Mouse (Mus musculus): ENCODE data around the gene Setx. TPM values are rescaled to one million over a fixed set of nuclear protein-coding genes. Genes with fewer than 3 reads are reported as not detected.
"Not testable (repeated sequence)": the region's sequence is repeated elsewhere in the genome, so short reads cannot be mapped to it uniquely, and the experiment has no call there.

Gene Setx
- polyA plus RNA-seq, 1 experiment from 2014 or later: 9.9 TPM

GRCm38 (mm10) chr2:29099646-29100045 is 24.3 kb upstream of the Setx start:
- Histone ChIP-seq H3K4me2 (no peak overlapping the region), H3K4me1 (no peaks in the 10 kb centered on the region), H3K27me3 (replicated peaks) (no peaks in the 10 kb centered on the region), H3K9me3 (no peaks in the 10 kb centered on the region), H3K27ac (no peak overlapping the region), H3K9ac (no peak overlapping the region), H3K36me3 (no peaks in the 10 kb centered on the region), H3K4me3 (replicated peaks) (no peak overlapping the region)
- no peak for ATAC-seq (ENCODE audit: insufficient read depth, low FRiP score, low read depth)
- WGBS: 84% methylated on average over 14 of the region's 14 CpGs

DNA sequence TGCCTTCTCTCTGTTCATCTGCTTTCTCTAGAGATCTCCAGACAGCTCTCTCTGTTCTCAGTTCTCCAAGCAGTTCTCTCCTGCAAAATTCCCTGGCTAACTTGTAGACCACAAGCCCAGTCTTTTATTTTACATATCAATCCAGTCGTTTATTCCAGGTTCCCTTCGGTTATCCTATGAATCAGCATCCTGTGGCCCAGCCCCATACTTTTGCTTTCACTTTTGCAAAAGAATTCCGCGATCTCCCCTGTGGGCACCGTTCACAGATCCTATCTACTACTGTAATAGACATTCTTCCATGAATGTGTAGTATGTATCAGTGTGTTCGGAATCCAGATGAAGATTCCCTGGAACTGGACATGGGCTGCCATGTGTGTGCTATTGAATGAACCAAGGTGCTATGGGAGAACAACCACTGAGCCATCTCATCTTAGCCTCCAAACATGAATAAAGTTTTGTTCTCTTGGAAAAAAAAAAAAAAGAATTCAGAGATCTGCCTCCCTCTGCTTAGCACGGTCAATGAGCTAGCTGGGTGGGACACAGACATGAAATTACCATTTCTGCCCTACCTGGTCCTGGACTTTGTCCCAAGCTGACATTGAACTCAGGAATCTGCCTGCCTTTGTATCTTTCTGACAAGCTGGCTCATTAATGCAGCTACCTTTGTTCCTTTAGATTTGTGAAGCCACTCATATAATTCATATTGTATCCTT is 23.0 kb upstream of the Setx start:
- WGBS: 64% methylated on average over 7 of the region's 7 CpGs
- Histone ChIP-seq H3K9ac (no peak overlapping the region), H3K27ac (no peak overlapping the region)

DNA sequence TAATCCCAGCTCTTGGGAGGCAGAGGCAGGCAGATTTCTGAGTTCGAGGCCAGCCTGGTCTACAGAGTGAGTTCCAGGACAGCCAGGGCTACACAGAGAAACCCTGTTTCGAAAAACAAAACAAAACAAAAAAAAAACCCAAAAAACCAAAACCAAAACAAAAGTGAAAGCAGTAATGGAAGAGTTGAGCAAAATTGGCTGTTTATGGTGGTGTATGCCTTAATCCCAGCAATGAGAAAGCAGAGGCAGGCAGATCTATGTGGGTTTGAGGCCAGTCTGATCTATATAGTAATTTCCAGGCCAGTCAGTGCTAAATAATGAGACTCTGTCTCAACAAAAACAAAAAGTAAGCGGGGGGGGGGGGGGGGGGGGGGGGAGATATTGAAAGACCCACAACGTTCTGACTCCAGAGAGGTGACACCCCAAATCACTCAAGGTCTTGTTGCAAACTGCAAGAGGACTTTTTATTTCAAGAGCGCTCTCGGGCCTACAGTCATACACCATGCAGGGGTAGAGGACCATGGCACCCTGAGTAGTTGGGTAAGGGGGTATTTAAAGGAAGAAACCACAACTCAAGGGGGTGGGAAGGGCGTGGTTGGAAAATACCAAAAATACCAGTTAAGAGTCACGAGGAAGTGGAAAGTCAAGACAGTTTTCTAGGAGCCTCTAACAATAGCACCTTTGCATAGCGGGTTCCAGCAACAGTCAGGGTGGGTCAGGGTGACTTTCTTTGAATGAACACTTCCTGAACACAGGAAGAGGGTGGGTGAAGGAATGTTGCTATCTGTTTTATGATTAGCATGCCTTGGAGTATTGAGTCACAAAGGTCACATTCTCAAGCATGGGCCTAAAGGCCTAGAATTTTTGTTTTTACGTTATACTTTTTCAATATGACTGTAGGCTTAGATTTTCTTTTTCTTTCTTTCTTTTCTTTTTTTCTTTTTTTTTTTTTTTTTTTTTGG is 21.3 kb upstream of the Setx start:
- 71% methylated on average over 10 of the region's 10 CpGs for WGBS
- not testable (repeated sequence) for H3K9me3 ChIP-seq; H3K9ac ChIP-seq; H3K27ac ChIP-seq; H3K4me2 ChIP-seq; H3K4me1 ChIP-seq; H3K4me3 ChIP-seq (replicated peaks); H3K36me3 ChIP-seq; H3K27me3 ChIP-seq (replicated peaks); ATAC-seq (ENCODE audit: insufficient read depth, low FRiP score, low read depth)

More for the DNA sequence above, 23.0 kb upstream of the Setx start:
- Histone ChIP-seq H3K27me3 (replicated peaks) (no peaks in the 10 kb centered on the region), H3K4me3 (replicated peaks) (no peak overlapping the region), H3K4me1 (no peaks in the 10 kb centered on the region), H3K4me2 (0 out of 2 replicates have a peak overlapping the region, but pooled peaks have one; percentile 21), H3K9me3 (no peaks in the 10 kb centered on the region), H3K36me3 (no peaks in the 10 kb centered on the region)
- ATAC-seq (ENCODE audit: insufficient read depth, low FRiP score, low read depth): no peak

DNA sequence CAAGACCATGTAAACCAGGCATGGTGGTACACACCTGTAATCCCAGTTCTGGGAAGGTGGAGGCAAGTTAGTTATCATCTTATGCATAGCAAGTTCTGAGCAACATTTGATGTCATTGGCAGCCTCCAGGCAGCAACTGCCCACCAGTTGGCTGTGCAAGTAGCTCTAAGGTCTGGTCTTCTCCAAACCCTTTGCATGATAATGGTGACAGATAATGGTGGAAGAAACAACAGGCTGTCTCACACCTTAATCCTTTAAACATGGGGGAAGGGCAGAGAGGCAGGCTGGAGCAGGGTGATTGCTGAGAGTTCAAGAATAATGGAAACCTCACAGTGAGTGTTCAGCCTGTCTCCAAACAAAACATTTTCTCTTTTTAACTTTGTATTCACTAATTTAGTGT is 3.0 kb upstream of the Setx start:
- Histone ChIP-seq H3K36me3 (no peaks in the 10 kb centered on the region), H3K9me3 (no peaks in the 10 kb centered on the region), H3K27ac (no peak overlapping the region), H3K4me2 (no peak overlapping the region), H3K4me1 (peaks cover 5% of the 10 kb centered on the region; the same call in 1 of the 2 replicates), H3K4me3 (replicated peaks) (no peak overlapping the region), H3K9ac (no peak overlapping the region), H3K27me3 (replicated peaks) (no peaks in the 10 kb centered on the region)
- no peak for ATAC-seq (ENCODE audit: insufficient read depth, low FRiP score, low read depth)

DNA sequence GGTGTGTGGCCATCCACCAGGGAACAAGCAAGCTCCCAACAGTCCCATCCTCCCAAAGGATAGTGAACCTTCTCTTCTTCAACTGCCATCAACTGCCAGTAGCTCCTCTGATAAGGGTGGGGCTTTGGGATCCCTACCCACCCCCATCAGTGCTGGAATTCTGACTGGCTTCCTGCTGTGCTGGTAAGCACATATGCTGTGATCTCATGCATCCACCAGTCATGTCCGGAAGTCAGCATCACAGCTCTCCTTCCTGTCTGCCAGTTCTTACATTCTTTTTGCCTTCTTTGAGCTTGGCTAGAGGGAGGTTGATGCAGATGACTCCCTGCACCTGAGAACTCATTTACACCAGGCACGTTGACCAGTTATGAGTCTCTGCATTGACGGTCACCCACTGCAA is 1.5 kb upstream of the Setx start:
- H3K4me2 ChIP-seq: no peak overlapping the region
- ATAC-seq (ENCODE audit: insufficient read depth, low FRiP score, low read depth): no peak
- no peaks in the 10 kb centered on the region for H3K27me3 ChIP-seq (replicated peaks)
- WGBS: 64% methylated on average over 3 of the region's 3 CpGs
- no peak overlapping the region for H3K4me3 ChIP-seq (replicated peaks)
- H3K36me3 ChIP-seq: no peaks in the 10 kb centered on the region
- H3K9me3 ChIP-seq: no peaks in the 10 kb centered on the region
- no peak overlapping the region for H3K9ac ChIP-seq
- H3K4me1 ChIP-seq: peaks cover 11% of the 10 kb centered on the region
- no peak overlapping the region for H3K27ac ChIP-seq

- Histone ChIP-seq H3K4me3 (replicated peaks) (peak overlapping the region; percentile 86), H3K9me3 (no peaks in the 10 kb centered on the region), H3K4me2 (peak overlapping the region; percentile 53), H3K36me3 (peaks cover 2% of the 10 kb centered on the region; the same call in 1 of the 2 replicates), H3K9ac (no peak overlapping the region; the same call in 1 of the 2 replicates), H3K27me3 (replicated peaks) (no peaks in the 10 kb centered on the region), H3K27ac (peak overlapping the region; percentile 32), H3K4me1 (peaks cover 11% of the 10 kb centered on the region)
- no peak for ATAC-seq (ENCODE audit: insufficient read depth, low FRiP score, low read depth)
- WGBS: under 1% methylated on average over 24 of the region's 24 CpGs
These were observed 572 bp downstream of the Setx start for GRCm38 (mm10) chr2:29124571-29124935.

- ATAC-seq (ENCODE audit: insufficient read depth, low FRiP score, low read depth): peak; percentile 99
- under 1% methylated on average over 78 of the region's 81 CpGs for WGBS
These were observed 1.1 kb downstream of the Setx start for GRCm38 (mm10) chr2:29124936-29125701.

GRCm38 (mm10) chr2:29130118-29130899 is 6.3 kb downstream of the Setx start:
- Histone ChIP-seq H3K27me3 (replicated peaks) (no peaks in the 10 kb centered on the region), H3K27ac (no peak overlapping the region), H3K9ac (no peak overlapping the region), H3K36me3 (peaks cover 12% of the 10 kb centered on the region; the same call in 1 of the 2 replicates), H3K4me1 (peaks cover 11% of the 10 kb centered on the region), H3K9me3 (no peaks in the 10 kb centered on the region), H3K4me3 (replicated peaks) (no peak overlapping the region), H3K4me2 (no peak overlapping the region)
- 92% methylated on average over 7 of the region's 7 CpGs for WGBS
- no peak for ATAC-seq (ENCODE audit: insufficient read depth, low FRiP score, low read depth)

More at GRCm38 (mm10) chr2:29124936-29125701, 1.1 kb downstream of the Setx start:
- Histone ChIP-seq H3K4me2 (peak overlapping the region; percentile 83), H3K27me3 (replicated peaks) (no peaks in the 10 kb centered on the region), H3K4me3 (replicated peaks) (peak overlapping the region; percentile 86), H3K27ac (peak overlapping the region; percentile 96), H3K9ac (peak overlapping the region; percentile 85), H3K36me3 (peaks cover 6% of the 10 kb centered on the region; the same call in 1 of the 2 replicates), H3K4me1 (peaks cover 11% of the 10 kb centered on the region), H3K9me3 (no peaks in the 10 kb centered on the region)

DNA sequence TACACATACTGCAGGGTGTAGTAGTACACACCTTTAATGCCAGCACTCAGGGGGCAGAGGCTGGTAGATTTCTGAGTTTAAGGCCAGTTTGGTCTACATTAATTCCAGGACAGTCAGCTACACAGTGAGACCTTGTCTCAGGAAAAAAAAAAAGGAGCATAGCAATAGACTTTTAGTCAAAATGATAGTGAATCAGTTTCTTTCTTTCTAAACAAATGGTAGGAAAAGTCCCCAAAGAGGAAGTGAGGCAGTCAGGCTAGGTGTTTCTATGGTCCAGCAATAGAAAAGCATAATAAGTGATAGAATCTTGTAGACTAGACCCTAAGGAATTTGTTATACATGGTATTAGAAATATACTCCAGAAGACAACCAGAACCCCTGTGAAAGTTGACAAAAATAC is 11.2 kb downstream of the Setx start:
- no peak overlapping the region for H3K4me2 ChIP-seq

DNA sequence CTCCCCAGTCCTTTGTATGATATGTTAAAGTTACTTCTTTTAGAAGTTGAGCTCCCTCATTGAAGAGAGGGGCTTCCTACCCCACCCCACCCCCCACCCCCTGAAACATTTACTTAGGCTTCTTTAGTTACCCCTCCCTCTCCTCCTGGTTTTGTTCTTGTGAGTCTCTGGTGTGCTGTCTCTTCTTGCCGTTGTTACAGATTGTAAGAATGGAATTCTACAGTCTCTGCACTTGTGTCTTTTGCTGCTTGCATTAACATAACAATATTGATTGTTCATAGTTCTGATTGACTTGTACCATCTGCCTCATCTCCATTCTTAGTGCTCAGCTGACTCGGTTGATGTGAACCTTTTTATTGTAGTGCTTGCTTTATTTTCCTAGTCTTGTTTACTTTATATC is 28.0 kb downstream of the Setx start:
- no peak for ATAC-seq (ENCODE audit: insufficient read depth, low FRiP score, low read depth)
- Histone ChIP-seq H3K9me3 (no peaks in the 10 kb centered on the region), H3K36me3 (0 out of 2 replicates have a peak, but pooled peaks cover 8% of the 10 kb centered on the region), H3K27me3 (replicated peaks) (no peaks in the 10 kb centered on the region), H3K27ac (no peak overlapping the region), H3K4me3 (replicated peaks) (no peak overlapping the region), H3K9ac (no peak overlapping the region), H3K4me1 (no peaks in the 10 kb centered on the region), H3K4me2 (no peak overlapping the region)
- WGBS: 59% methylated on average over 2 of the region's 2 CpGs

More for the DNA sequence above, 11.2 kb downstream of the Setx start:
- Histone ChIP-seq H3K4me1 (no peaks in the 10 kb centered on the region), H3K27me3 (replicated peaks) (no peaks in the 10 kb centered on the region), H3K9ac (no peak overlapping the region), H3K27ac (no peak overlapping the region), H3K36me3 (peaks cover 10% of the 10 kb centered on the region), H3K4me3 (replicated peaks) (no peak overlapping the region), H3K9me3 (no peaks in the 10 kb centered on the region)
- ATAC-seq (ENCODE audit: insufficient read depth, low FRiP score, low read depth): no peak

DNA sequence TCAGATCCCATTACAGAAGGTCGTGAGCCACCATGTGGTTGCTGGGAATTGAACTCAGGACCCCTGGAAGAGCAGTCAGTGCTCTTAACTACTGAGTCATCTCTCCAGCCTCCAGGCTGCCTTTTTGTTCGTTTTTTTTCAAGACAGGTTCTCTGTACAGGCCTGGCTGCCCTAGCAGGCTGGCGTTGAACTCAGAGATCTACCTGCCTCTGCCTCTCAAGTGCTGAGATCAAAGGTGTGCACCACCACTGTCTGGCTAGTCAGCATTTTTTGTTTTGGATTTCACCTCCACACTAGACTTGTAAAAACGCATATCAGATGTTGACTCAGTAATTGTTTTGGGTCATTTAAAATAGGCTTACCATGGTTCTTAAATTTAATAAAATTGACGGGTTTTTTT is 44.1 kb downstream of the Setx start:
- Histone ChIP-seq H3K4me2 (no peak overlapping the region), H3K9me3 (no peaks in the 10 kb centered on the region), H3K36me3 (peaks cover 29% of the 10 kb centered on the region; the same call in 1 of the 2 replicates), H3K27me3 (replicated peaks) (no peaks in the 10 kb centered on the region), H3K4me3 (replicated peaks) (no peak overlapping the region), H3K4me1 (no peaks in the 10 kb centered on the region), H3K9ac (no peak overlapping the region), H3K27ac (no peak overlapping the region)
- WGBS: 91% methylated on average over 5 of the region's 5 CpGs
- ATAC-seq (ENCODE audit: insufficient read depth, low FRiP score, low read depth): no peak

Measured in stomach, embryonic 15.5 days (tissue).